Mouse (Mus musculus) gastrocnemius, postnatal 36 days (tissue): Measurements from ENCODE around the gene Tmprss6. TPM values are rescaled to one million over a fixed set of nuclear protein-coding genes. Genes with fewer than 3 reads are reported as not detected.

ENCODE experiments used
- DNase-seq, 2 experiments: peaks; one replicate each; pipeline ENCODE4 v3.0.0; 2022
- intact Hi-C: fragments of 180-260 bp; cut with DNase I; formaldehyde crosslinking; loops from one replicate; pipeline ENCODE4 v1.15.1; 2025
- total RNA-seq, 2 experiments: library from RNA; stranded (reverse); gene quantifications; 2 replicates each; pipeline ENCODE4 v1.2.3; 2021

Gene Tmprss6
- total RNA-seq, 2 experiments from 2014 or later = not detected

GRCm38 (mm10) chr15:78425230-78425629 is 43.2 kb downstream of the Tmprss6 start:
- intact Hi-C loops = no loop called here
- no peak for DNase-seq

- intact Hi-C loops = loop anchor here (5.0 kb wide), 1 partner anchor 247 kb away; no protein-coding TSS in a partner anchor
- DNase-seq = no peak
Measured at GRCm38 (mm10) chr15:78424507-78424906, 43.9 kb downstream of the Tmprss6 start.

- DNase-seq = peak; percentile 65 to 76
- intact Hi-C loops = loop anchor here (2.0 to 5.0 kb wide), 3 partner anchors 68 to 245 kb away; no protein-coding TSS in a partner anchor
Measured at GRCm38 (mm10) chr15:78422046-78422956, 46.1 kb downstream of the Tmprss6 start.

GRCm38 (mm10) chr15:78420395-78420794 is 48.0 kb downstream of the Tmprss6 start:
- intact Hi-C loops = loop anchor here (5.0 kb wide), 1 partner anchor 243 kb away; no protein-coding TSS in a partner anchor
- no peak for DNase-seq

- intact Hi-C loops = no loop called here
- DNase-seq = no peak
Measured at GRCm38 (mm10) chr15:78416937-78417336, 51.5 kb downstream of the Tmprss6 start.

GRCm38 (mm10) chr15:78414157-78414556 is 54.3 kb downstream of the Tmprss6 start:
- no peak for DNase-seq
- intact Hi-C loops = no loop called here

- intact Hi-C loops = no loop called here
- no peak for DNase-seq
Measured at GRCm38 (mm10) chr15:78413719-78414117, 54.7 kb downstream of the Tmprss6 start.

GRCm38 (mm10) chr15:78413083-78413718 is 55.2 kb downstream of the Tmprss6 start:
- DNase-seq = no peak
- intact Hi-C loops = no loop called here

- intact Hi-C loops = no loop called here
Measured at GRCm38 (mm10) chr15:78409570-78410052, 58.8 kb downstream of the Tmprss6 start.

GRCm38 (mm10) chr15:78406293-78406934 is 62.0 kb downstream of the Tmprss6 start, which contains the start of gene Mpst:
Mpst (plus strand) TSS chr15:78406416.
- intact Hi-C loops = no loop called here
- DNase-seq = peak; percentile 85 to 90

More at GRCm38 (mm10) chr15:78409570-78410052, 58.8 kb downstream of the Tmprss6 start:
- no peak for DNase-seq

GRCm38 (mm10) chr15:78405517-78406211 is 62.8 kb downstream of the Tmprss6 start, which contains the start of gene Tst:
Tst (minus strand) TSS chr15:78405907.
- peak; percentile 76 to 82 for DNase-seq
- intact Hi-C loops = no loop called here

GRCm38 (mm10) chr15:78405098-78405497 is 63.3 kb downstream of the Tmprss6 start:
- intact Hi-C loops = no loop called here
- no peak for DNase-seq

- DNase-seq = no peak
- intact Hi-C loops = loop anchor here (1.0 kb wide), 1 partner anchor 24 kb away; the partner anchor contains the start of gene Kctd17
Measured at GRCm38 (mm10) chr15:78403896-78404295, 64.5 kb downstream of the Tmprss6 start.

GRCm38 (mm10) chr15:78403301-78403741 is 65.1 kb downstream of the Tmprss6 start:
- no peak for DNase-seq

GRCm38 (mm10) chr15:78402423-78402822 is 66.0 kb downstream of the Tmprss6 start:
- no peak for DNase-seq

More at GRCm38 (mm10) chr15:78403301-78403741, 65.1 kb downstream of the Tmprss6 start:
- intact Hi-C loops = loop anchor here (1.0 kb wide), 1 partner anchor 25 kb away; the partner anchor contains the start of gene Kctd17

GRCm38 (mm10) chr15:78401921-78402320 is 66.5 kb downstream of the Tmprss6 start:
- intact Hi-C loops = no loop called here

More at GRCm38 (mm10) chr15:78402423-78402822, 66.0 kb downstream of the Tmprss6 start:
- intact Hi-C loops = no loop called here

GRCm38 (mm10) chr15:78401345-78401744 is 67.1 kb downstream of the Tmprss6 start:
- intact Hi-C loops = no loop called here
- no peak for DNase-seq

More at GRCm38 (mm10) chr15:78401921-78402320, 66.5 kb downstream of the Tmprss6 start:
- DNase-seq = peak; percentile 55 to 64

GRCm38 (mm10) chr15:78395478-78395962 is 72.9 kb downstream of the Tmprss6 start, which contains the start of gene Tex33:
Tex33 (minus strand) TSS chr15:78395912.
- DNase-seq = no peak
- intact Hi-C loops = no loop called here

- intact Hi-C loops = no loop called here
- DNase-seq = no peak
Measured at GRCm38 (mm10) chr15:78390855-78391254, 77.6 kb downstream of the Tmprss6 start.
